Mouse (Mus musculus) myocyte (in vitro differentiated cells): ENCODE data around the gene Slc2a2. TPM values are rescaled to one million over a fixed set of nuclear protein-coding genes. Genes with fewer than 3 reads are reported as not detected.

Experiments used
- H3K27me3 ChIP-seq: one replicate; pipeline ENCODE4 v1.6.1; 2011; ENCODE audit not compliant: control insufficient read depth, insufficient read depth, insufficient read length
- H3K36me3 ChIP-seq: one replicate; pipeline ENCODE4 v1.6.1; 2011; ENCODE audit not compliant: control insufficient read depth, insufficient read depth
- H3K4me2 ChIP-seq: one replicate; pipeline ENCODE4 v1.6.1; 2011; ENCODE audit warnings: low read depth, control low read depth
- H3K4me3 ChIP-seq: one replicate; pipeline ENCODE4 v1.5.1; 2011; ENCODE audit warnings: mild to moderate bottlenecking, control low read depth, moderate library complexity
- H3K79me2 ChIP-seq: one replicate; pipeline ENCODE4 v1.6.1; 2011; ENCODE audit not compliant: control insufficient read depth, insufficient read depth
- H3ac ChIP-seq: one replicate; pipeline ENCODE4 v1.6.1; 2011; ENCODE audit not compliant: control insufficient read depth, insufficient read length
- CEBPB ChIP-seq: IDR thresholded peaks from 2 replicates; pipeline ENCODE4 v1.6.1; 2011; ENCODE audit warnings: mild to moderate bottlenecking, moderate library complexity; ENCODE audit not compliant: poor library complexity, insufficient read depth, severe bottlenecking
- E2F4 ChIP-seq: IDR thresholded peaks from one replicate; pipeline ENCODE4 v1.6.1; 2011; ENCODE audit warnings: mild to moderate bottlenecking, control low read depth, moderate library complexity; ENCODE audit not compliant: insufficient read depth
- MAX ChIP-seq: IDR thresholded peaks from one replicate; pipeline ENCODE4 v1.6.1; 2011; ENCODE audit warnings: low read depth, mild to moderate bottlenecking, control low read depth
- MYOD1 ChIP-seq, 3 experiments: IDR thresholded peaks; one replicate each; pipeline ENCODE4 v1.6.1; 2011; ENCODE audit warnings: control low read depth in 2 of 3, low read depth in 2 of 3, mild to moderate bottlenecking in 2 of 3, moderate library complexity in 1 of 3; ENCODE audit not compliant: insufficient read length in 2 of 3, control insufficient read depth in 1 of 3
- MYOG ChIP-seq, 3 experiments: IDR thresholded peaks; one replicate each; pipeline ENCODE4 v1.6.1; 2011; ENCODE audit warnings: control low read depth in 2 of 3, low read depth in 2 of 3, mild to moderate bottlenecking in 2 of 3; ENCODE audit not compliant: insufficient read length in 2 of 3, control insufficient read depth in 1 of 3, insufficient read depth in 1 of 3
- POLR2A ChIP-seq: IDR thresholded peaks from one replicate; pipeline ENCODE4 v1.6.1; 2011; ENCODE audit warnings: low read depth, mild to moderate bottlenecking, control low read depth, moderate library complexity; ENCODE audit not compliant: insufficient read length
- POLR2AphosphoS2 ChIP-seq: IDR thresholded peaks from one replicate; pipeline ENCODE4 v1.6.1; 2011; ENCODE audit warnings: low read depth, control low read depth; ENCODE audit not compliant: insufficient read length
- REST ChIP-seq: IDR thresholded peaks from one replicate; pipeline ENCODE4 v1.6.1; 2011; ENCODE audit warnings: mild to moderate bottlenecking, control low read depth, moderate library complexity; ENCODE audit not compliant: insufficient read depth, insufficient read length
- SRF ChIP-seq: IDR thresholded peaks from one replicate; pipeline ENCODE4 v1.6.1; 2011; ENCODE audit warnings: low read depth; ENCODE audit not compliant: control insufficient read depth, insufficient read length
- TCF12 ChIP-seq: IDR thresholded peaks from one replicate; pipeline ENCODE4 v1.6.1; 2011; ENCODE audit warnings: mild to moderate bottlenecking, control low read depth; ENCODE audit not compliant: poor library complexity, insufficient read depth, severe bottlenecking
- TCF3 ChIP-seq: IDR thresholded peaks from one replicate; pipeline ENCODE4 v1.6.1; 2011; ENCODE audit warnings: low read depth, control low read depth; ENCODE audit not compliant: insufficient read length
- USF1 ChIP-seq: IDR thresholded peaks from one replicate; pipeline ENCODE4 v1.6.1; 2011; ENCODE audit warnings: low read depth, mild to moderate bottlenecking, control low read depth, moderate library complexity
- polyA plus RNA-seq: library from polyadenylated mRNA; unstranded; fragments of >200 nt; fragmentation: generic; extraction: Trizol; gene quantifications from one replicate; pipeline ENCODE4 v1.2.1, GENCODE M21; 2012; ENCODE audit warnings: missing spikeins

Gene Slc2a2
- polyA plus RNA-seq, 1 experiment: not detected

GRCm38 (mm10) chr3:28709740-28710139 is 12.0 kb downstream of the Slc2a2 start:
- H3K79me2 ChIP-seq: no peaks in the 10 kb centered on the region
- H3K4me3 ChIP-seq: no peak overlapping the region
- TF ChIP-seq TCF3 (no peak), TCF12 (no peak), POLR2A (no peak), SRF (no peak), POLR2AphosphoS2 (no peak), CEBPB (no peak), E2F4 (no peak), MAX (no peak), REST (no peak), USF1 (no peak), MYOG (IDR thresholded peaks at IDR 0.05; ENCODE audit: control insufficient read depth in 1 of 3, insufficient read depth in 1 of 3, insufficient read length in 2 of 3, low read depth in 2 of 3) (no peak)
- no peaks in the 10 kb centered on the region for H3K36me3 ChIP-seq
- H3K27me3 ChIP-seq: no peaks in the 10 kb centered on the region
- H3K4me2 ChIP-seq: no peak overlapping the region
- no peak overlapping the region for H3ac ChIP-seq

GRCm38 (mm10) chr3:28713913-28714698 is 16.4 kb downstream of the Slc2a2 start:
- TF ChIP-seq MYOG (IDR thresholded peaks at IDR 0.05; ENCODE audit: control insufficient read depth in 1 of 3, insufficient read depth in 1 of 3, insufficient read length in 2 of 3, low read depth in 2 of 3): no peak
- TF ChIP-seq SRF: no peak
- TF ChIP-seq E2F4: no peak
- TF ChIP-seq MAX: no peak
- no peak for TF ChIP-seq CEBPB
- no peak for TF ChIP-seq POLR2AphosphoS2
- no peak for TF ChIP-seq MYOD1 (IDR thresholded peaks at IDR 0.05; ENCODE audit: control insufficient read depth in 1 of 3, insufficient read length in 2 of 3, low read depth in 2 of 3)
- TF ChIP-seq USF1: no peak
- TF ChIP-seq TCF12: no peak
- no peak for TF ChIP-seq TCF3
- no peak for TF ChIP-seq POLR2A
- TF ChIP-seq REST: no peak

GRCm38 (mm10) chr3:28718521-28718920 is 20.8 kb downstream of the Slc2a2 start:
- H3ac ChIP-seq: no peak overlapping the region
- H3K79me2 ChIP-seq: no peaks in the 10 kb centered on the region
- H3K27me3 ChIP-seq: no peaks in the 10 kb centered on the region
- no peak overlapping the region for H3K4me3 ChIP-seq
- TF ChIP-seq E2F4 (no peak), POLR2A (no peak), REST (no peak), POLR2AphosphoS2 (no peak), MYOD1 (IDR thresholded peaks at IDR 0.05; ENCODE audit: control insufficient read depth in 1 of 3, insufficient read length in 2 of 3, low read depth in 2 of 3) (no peak), TCF3 (no peak), SRF (no peak), TCF12 (no peak), CEBPB (no peak), MYOG (IDR thresholded peaks at IDR 0.05; ENCODE audit: control insufficient read depth in 1 of 3, insufficient read depth in 1 of 3, insufficient read length in 2 of 3, low read depth in 2 of 3) (no peak), USF1 (no peak), MAX (no peak)
- H3K4me2 ChIP-seq: no peak overlapping the region
- no peaks in the 10 kb centered on the region for H3K36me3 ChIP-seq

More at GRCm38 (mm10) chr3:28713913-28714698, 16.4 kb downstream of the Slc2a2 start:
- no peaks in the 10 kb centered on the region for H3K79me2 ChIP-seq
- no peak overlapping the region for H3ac ChIP-seq
- H3K4me3 ChIP-seq: no peak overlapping the region
- no peaks in the 10 kb centered on the region for H3K27me3 ChIP-seq
- H3K4me2 ChIP-seq: no peak overlapping the region
- H3K36me3 ChIP-seq: no peaks in the 10 kb centered on the region

GRCm38 (mm10) chr3:28721218-28721617 is 23.5 kb downstream of the Slc2a2 start:
- no peaks in the 10 kb centered on the region for H3K79me2 ChIP-seq
- no peaks in the 10 kb centered on the region for H3K36me3 ChIP-seq
- no peak overlapping the region for H3K4me2 ChIP-seq
- TF ChIP-seq MYOD1 (IDR thresholded peaks at IDR 0.05; ENCODE audit: control insufficient read depth in 1 of 3, insufficient read length in 2 of 3, low read depth in 2 of 3) (no peak), USF1 (no peak), TCF12 (no peak), POLR2A (no peak), MAX (no peak), TCF3 (no peak), SRF (no peak), E2F4 (no peak), CEBPB (no peak), REST (no peak), POLR2AphosphoS2 (no peak), MYOG (IDR thresholded peaks at IDR 0.05; ENCODE audit: control insufficient read depth in 1 of 3, insufficient read depth in 1 of 3, insufficient read length in 2 of 3, low read depth in 2 of 3) (no peak)
- H3K4me3 ChIP-seq: no peak overlapping the region
- H3ac ChIP-seq: no peak overlapping the region
- H3K27me3 ChIP-seq: no peaks in the 10 kb centered on the region
